Mouse (Mus musculus) fat pad, adult 2 months (tissue): ENCODE measurements around the gene Bcl2l11.

ENCODE experiments used
- DNase-seq: peaks from one replicate; pipeline ENCODE4 v3.0.0-alpha.2; 2011; ENCODE audit warnings: low read depth, low spot score; ENCODE audit errors: extremely low read depth

Bcl2l11 gene

DNA sequence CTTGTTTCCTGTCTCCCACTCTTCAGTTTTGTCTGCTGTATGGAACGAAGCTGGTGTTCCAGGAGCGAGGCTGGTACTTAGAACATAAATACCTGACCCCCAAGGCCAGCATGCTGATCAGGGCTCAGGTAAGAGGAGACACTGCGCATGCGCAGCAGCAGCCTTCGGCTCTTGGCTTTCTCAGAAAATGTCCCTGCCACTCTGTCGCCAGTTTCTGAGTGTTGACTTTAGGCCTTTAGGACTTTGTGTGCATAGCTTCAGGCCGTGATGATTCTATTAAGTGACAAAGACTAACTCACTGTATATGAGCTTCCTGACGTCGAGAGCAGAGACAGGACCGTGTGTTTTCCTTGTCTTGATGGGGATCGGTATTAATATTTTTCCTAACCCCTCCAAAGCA is 20.2 kb upstream of the Bcl2l11 start:
- no peak for DNase-seq

DNA sequence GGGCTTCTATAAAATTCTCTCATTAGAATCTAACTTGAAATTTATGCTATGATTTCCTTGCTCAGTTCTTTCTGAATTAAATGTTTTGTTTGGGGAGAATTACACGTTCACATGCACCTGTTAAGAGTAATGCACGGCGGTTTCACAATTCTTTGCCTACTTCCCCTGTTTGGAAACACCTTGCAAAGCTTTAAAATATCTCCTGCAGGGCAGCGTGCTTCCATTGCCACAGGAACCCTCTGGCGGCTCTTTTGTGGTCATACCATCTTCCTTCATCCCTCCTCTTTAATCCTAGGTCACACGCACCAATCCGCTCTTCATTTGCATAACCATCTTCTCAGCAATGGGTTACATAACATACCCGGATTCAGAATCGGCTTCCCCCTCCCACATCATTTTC is 14.3 kb upstream of the Bcl2l11 start:
- DNase-seq = no peak

DNA sequence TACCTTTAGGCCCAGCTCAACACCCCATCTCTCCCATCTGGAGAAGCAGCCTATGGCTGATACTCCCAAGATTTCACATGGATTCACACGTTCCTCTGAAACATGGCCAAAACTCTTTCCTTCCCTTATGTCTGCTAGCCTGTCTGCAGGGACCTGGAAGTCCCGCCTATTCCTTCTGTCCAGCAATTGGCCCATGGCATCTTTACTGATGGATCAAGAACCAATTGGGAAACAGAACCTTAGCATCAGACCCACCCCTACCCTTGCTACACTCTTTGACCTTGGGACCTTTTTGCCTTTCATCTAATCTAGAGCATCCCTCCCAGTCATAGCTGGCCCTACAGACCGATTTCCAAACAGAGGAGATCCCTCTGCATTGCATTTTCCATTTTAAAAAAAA is 11.2 kb upstream of the Bcl2l11 start:
- no peak for DNase-seq

DNA sequence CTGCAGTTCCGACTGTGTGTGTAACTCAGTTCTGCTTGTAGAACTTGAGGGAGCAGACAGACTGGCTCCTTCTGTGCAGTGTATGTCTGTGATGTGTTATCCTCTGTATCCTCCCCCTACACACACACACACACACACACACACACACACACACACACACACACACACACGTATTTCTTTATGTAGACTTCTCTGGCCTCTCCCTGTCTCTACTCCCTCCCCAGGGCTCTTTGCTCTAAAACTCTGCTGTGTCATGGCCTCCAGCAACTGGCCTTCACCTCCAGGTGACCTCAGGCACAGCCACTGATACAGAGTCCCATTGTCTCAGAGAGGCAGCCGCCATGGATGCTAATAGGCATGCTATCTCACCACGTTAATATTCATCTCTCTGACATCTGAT is 10.3 kb upstream of the Bcl2l11 start:
- no peak for DNase-seq

DNA sequence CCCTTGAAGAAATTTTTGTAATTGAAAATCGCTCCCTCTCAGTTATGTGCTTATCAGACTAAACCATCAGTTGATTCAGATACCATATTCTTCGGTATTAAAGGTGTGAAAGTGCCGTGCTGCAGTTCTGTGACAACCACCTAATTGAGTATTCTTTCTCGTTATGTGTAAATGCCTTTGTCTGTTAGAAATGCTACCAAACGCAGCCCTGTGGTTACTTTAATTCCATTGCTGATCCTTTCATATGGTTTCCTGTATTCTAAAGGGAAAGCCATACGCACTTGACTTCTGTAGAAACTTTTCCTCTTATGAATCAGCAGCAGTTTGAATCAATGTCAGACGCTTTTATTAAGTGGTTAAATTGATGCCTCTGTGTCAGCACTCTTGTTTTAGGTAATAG is 8.2 kb upstream of the Bcl2l11 start:
- DNase-seq = no peak

DNA sequence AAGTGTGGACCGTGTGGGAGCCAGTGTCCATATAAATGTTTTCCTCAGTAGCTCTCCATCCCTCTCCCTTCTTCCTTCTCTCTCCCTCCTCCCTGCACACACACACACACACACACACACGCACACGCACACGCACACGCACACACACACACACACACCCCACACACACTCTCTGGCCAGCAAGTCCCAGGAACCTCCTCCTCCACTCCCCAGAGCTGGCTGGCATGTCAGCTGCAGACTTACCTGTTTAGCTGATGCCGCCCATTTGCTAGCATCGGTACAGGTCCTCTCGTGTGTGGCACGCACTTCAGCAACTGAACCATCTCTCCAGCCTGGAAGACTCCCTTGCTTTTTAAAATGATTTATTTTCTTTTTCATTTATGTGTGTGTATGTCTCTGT is 6.9 kb upstream of the Bcl2l11 start:
- DNase-seq = no peak

DNA sequence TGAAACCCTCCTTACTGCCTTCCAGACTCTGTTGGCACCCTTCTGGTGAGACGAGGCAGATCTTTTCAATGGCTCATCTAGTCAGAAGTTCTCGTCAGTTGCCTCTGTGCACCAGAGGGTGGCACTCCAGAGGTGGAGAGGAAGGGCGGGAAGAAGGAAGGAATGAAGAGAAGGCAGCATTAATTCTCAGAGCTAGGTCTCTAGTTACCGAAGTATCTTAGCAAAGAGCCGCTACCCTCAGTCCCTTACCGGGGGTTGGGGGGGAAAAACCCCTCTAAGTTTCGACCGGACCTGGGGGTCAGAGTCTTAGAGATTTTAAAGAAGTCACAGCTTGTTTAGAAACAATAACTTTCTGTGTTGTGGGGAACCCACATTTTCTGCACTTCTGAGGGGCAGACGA is 3.3 kb upstream of the Bcl2l11 start:
- no peak for DNase-seq

DNA sequence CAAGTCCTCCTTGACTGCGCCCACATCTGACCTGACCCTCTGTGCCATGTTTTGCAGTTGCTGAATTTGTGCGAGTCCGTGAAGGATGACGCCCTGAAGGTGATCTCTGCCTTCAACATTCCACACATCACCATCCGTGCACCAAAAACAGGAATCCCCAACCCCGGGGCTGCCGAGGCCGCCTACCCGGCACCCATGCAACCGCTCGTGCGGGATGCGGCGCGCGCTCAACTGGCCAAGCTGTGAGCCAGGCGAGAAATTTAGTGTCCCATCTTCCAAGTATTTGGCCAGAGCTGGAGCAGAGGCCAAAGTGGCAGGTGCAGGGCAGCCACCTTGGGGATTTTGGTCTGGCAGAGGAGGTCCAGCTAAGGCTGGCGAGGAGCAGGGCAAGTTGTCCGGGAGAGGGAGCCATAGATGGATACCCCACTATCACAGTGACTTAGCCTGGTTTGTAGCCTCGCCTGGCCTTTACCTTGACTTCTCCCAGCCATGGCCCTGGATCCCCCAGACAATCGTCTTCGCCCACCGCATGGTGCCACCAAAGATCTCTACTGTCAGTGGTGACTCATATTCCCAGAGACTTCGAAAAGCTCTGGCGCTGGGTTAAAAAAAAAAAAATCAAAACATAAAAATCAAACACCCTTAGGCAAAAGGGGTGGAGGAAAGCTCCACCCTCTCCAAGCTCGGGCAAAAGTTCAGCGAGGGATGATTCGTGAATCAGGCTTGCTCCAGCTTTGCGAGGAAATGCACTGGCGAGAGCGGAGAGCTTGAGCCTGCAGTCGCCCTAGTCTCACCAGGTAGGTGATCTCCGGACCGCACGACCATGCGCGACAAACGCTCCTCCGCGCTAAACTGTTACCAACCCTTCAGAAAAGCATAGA is 2.7 kb upstream of the Bcl2l11 start:
- no peak for DNase-seq

DNA sequence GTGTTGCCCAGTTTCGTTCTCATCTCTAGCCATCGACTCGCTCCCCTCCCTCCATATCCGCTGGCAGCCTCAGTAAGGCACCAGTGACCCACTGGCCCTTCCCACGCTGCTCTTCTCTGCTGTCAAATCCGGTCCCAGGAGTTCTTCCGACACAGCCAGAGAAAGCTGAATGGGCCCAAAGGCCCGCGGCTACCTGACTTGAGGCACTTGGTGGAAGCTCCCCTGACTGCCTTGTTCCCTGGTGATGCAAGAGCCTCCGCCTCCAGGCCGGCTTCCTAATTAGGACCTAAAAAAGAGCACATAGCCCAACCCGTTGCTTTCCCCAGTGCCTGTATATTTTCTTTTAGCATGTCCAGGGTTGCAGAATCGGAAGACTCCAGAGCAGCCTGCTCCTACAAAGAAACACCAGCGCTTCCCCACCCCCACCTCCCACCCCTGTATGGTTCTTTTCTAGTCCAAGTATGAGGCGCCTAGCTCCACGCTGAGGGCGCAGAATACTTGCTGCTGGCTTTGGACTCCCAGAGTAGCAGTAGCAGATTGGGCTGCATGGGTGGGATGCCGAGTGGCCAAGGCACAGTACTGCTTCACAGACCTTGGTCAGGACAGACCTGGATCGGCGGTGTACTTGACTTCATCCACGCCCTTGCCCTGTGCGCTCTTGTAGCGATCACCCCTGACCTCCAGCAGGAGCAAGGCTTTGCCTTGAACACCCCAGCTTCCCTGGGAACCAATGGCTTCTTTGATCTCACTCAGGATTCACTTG is 1.7 kb upstream of the Bcl2l11 start:
- DNase-seq = no peak

DNA sequence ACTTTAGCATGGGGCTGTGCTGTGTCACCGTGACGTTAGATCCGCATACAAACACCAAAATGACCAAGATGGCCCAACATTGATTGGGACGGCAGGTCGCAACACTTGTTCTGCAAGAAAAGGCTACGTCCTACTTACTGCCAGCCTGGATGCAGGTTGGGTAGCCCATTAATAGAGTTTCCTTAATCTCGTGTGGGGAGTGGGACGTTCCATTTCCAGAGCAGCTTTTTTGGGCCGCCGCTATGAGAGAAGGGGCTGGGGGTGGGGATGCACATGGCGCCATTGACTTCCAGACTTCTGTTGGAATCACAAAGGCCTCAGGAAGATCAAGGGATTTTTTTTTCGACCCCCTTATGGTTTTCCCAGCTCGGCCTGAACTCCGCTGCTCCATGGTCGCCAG is 1.1 kb upstream of the Bcl2l11 start:
- no peak for DNase-seq

DNA sequence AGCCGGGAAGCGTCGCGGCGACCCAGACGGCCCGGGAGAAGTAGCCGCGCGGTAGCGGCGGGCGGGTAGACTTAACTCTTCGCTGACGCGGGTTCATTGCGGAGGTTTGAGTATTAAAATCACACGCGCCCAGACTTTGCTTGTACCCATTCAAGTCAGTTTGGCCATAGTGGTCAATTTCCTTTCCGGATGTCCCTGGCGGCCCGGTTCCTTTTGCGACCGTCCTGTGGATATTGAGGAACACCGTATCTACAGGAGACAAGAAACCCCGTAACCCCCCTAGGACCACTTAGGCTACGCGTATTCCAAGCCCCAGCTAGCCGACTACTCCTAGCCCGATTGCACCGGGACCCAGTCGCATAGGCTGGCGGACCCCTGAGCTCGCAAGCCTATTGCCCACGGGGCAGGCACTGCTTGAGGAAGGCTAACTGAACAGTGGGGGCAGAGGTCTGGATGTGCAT is 783 bp downstream of the Bcl2l11 start:
- no peak for DNase-seq

DNA sequence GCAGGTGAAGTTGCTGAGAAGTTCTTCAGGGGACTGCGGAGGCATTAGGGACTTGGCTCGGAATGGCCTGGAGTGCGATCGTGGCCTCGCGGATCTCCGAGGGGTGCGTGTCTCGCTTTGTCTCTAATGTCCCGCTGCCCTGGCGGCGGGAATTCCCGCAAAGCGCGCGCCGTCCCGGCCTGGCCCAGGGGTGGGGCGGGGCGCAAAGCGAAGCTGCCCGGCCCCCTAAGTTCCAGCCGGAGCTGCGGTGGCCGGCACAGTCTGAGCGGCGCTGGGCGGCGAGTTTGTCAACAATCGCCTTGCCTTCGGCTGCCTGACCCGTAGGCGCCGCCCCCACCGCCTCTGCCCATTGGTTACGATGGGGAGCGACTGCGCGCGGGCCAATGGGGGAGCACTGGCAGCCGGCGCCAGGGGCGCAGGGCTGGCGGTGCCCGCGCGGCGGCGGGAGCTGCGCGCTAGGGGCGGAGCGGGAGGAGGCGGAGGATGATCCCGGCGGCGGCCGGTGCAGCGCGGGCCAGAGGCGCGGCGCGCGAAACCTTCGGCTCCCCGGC is 1.4 kb downstream of the Bcl2l11 start:
- no peak for DNase-seq

DNA sequence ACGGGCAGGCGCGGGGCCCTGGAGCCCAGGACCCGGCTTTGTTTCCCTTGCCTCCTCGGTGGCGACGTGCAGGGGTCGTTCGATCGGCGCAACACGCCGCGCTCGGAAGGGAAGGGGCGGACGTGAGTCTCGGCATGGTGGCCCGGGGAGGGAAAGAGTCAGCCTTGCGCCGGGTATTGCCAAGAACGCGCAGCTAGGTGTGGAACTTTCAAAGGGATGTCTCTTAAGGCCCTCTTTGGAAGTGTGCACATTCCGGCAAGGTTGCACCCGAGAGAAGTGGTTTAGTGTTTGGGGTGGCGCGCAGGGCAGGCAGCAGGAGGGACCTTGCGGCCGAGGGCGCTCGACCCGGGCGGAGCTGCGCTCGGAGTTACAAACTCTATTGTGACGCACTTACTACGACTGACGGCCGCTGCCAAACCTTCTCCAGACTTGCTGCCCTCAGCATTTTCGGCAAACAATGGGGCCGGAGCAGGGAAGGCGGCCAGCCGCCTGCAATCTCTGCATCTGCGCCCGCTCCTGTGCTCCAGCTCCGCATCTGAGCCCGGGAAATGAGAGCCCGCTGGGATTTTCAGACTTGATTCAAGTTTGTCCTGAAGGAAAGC is 2.0 kb downstream of the Bcl2l11 start:
- no peak for DNase-seq

DNA sequence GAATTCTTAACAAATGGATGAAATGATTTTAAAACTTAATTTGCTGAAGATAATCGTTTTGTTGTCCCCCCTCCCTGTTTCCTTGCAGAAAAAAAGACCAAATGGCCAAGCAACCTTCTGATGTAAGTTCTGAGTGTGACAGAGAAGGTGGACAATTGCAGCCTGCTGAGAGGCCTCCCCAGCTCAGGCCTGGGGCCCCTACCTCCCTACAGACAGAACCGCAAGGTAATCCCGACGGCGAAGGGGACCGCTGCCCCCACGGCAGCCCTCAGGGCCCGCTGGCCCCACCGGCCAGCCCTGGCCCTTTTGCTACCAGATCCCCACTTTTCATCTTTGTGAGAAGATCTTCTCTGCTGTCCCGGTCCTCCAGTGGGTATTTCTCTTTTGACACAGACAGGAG is 2.7 kb downstream of the Bcl2l11 start:
- DNase-seq = no peak

DNA sequence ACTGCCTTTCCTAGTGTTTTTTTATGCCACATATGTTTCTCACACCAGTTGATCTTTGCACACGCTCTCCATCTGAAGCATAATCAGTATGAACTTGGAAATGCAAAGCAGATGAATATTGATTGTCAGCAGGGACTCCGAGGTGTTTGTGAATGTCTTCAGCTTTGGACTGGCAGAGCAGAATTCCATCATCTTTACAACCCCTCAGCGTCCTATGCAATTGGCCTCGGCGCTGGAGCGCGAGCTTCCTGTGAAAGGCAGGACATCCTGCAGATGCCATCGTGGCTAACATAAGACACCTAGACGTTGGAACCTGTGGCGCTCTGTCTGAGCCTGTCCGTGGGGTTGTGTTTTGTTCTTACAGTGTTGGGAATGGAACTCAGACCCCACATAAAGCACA is 5.7 kb downstream of the Bcl2l11 start:
- DNase-seq = no peak

DNA sequence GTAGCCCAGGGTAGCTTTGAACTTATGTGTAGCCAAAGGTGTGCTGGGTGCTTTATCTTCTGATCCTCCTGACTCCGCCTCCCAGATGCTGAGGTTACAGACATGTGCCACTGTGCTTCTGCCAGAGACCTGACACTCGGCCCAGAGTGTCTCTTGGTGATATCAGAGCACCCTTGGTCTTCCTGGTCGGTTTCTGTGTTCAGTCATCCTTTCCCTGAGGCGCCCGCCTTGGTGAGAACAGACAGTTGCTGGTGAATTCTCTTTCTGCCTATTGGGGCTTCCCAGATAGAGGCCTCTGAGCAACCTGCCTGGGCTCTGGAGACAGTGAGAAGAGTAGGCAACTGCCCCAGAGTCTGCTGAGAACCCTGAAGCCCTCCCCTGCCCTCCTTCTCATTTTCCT is 6.8 kb downstream of the Bcl2l11 start:
- no peak for DNase-seq

DNA sequence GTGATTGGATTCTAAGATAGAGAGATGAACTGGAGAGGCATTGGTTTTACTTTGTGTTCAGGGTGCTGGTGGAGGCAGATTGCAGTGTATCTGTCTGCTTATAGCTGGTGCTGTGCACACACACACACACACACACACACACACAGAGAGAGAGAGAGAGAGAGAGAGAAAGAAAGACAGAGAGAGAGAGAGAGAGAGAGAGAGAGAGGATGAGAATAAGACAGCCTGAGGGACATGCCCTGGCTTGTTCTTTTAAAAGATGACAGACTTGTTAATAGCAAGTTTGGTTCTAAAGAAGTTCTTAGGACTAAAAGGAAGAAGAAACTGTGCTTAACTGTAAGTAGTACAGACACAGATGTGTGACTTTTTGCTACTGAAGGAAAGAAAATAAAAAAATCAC is 8.0 kb downstream of the Bcl2l11 start:
- DNase-seq = no peak

DNA sequence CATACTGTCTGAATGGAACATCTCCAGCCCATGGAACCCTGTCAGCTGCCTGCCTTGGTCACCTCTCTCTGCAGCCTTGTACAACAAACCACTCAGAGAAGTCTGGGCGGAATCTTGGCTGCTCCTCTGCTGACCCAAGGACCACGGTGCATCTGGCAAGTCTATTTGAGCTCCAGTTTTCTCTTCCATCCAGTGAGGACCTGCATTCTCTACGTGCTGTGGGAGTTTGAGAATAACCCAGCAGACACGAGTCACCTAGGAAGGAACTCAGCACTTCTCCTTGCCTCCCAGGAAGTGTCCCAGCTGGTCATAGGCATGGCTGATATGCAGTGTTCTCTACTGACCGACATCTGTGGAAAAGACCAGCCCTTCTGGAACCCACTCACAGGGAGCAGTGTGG is 8.6 kb downstream of the Bcl2l11 start:
- no peak for DNase-seq

DNA sequence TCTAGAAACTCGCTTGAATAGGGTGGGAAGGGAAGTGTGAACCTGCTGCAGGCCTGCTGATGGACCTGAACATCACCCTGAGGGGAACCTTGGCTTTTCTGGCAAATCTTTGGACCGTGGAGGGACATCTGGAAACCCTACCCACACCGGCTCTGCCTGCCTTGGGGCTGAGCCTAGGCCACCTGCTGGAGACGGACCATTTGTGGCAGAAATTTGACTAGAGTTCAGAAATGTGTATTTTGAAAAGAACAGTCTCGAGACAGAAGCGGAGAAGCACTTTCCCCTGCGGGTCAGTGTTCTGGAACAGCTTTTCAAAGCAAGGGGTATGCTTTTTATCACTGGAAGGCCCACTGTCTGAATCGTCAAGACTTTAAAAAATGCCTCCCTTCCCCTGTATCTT is 9.1 kb downstream of the Bcl2l11 start:
- DNase-seq = no peak

DNA sequence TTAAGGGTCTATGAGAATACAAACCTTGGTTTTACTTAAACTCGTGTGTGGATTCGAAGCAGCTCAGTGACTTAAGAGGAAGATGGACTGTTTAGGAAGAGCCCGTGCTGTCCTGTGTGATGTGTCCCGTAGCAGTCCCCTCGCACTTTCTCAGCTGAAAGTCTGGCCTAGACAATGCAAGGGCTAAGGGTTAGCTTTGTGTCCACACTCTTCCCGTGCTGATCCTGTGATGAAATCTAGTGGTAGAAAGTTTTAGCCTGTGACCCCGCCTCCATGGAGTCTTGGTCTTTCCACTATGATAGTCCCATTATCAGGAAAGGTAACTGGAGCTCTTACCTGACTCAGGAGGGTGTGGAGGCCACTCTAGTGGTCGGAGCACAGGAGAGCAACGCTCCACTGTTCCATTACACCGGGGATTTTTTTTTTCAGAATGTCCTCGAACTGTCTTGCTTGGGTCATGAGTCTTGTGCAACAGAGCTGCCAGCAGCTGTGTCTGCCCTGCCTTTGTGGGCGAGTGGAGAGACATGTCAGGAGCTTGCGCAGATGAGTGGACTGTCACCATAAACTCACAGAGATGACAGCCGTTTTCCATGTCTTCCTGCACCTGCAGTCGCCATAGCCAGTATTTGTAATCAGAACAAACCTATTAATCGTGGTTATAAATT is 11.1 kb downstream of the Bcl2l11 start:
- DNase-seq = no peak
